Comparison of ENCODE assay signal across 25 mouse cellular contexts in genomic region chr3:142550052-142550676, GRCm38 (mm10). TPM values are rescaled to one million over a fixed set of nuclear protein-coding genes. Genes with fewer than 3 reads are reported as not detected.
DNase-seq lines count a peak whose midpoint lies in the region; ATAC-seq lines count a peak whose summit lies in the region.
"Had no signal": no experiment of that assay in that cellular context is flagged by ENCODE, and none has a peak within 500 bp of the region (broad histone marks: within the 10 kb centered on the region; RNA-seq: fewer than 3 reads in every experiment).

No protein-coding gene starts in this region.

- peak; percentile 55 for ATAC-seq in activated CD4-positive, CD25-positive, alpha-beta regulatory T cell, adult 4 months
- ATAC-seq: forebrain, embryonic 14.5 days; hindbrain, embryonic 16.5 days; intestine, embryonic 15.5 days had no signal

- DNase-seq in 416B (ENCODE audit: low read depth), result peak; percentile 61
- DNase-seq in CD4-positive, CD25-positive, alpha-beta regulatory T cell, adult 2 months (ENCODE audit: low read depth, low spot score), result peak; percentile 37
- peak; percentile 30 to 60 for DNase-seq in natural killer cell, adult 2 months (ENCODE audit: low spot score in 2 of 2)
- no peak for DNase-seq in right cerebral cortex, postnatal 14 days
- no peak for DNase-seq in thymus, postnatal 25 days
- no peak for DNase-seq in urinary bladder, adult 18-20 months (ENCODE audit: low spot score in 2 of 2)
- DNase-seq: adrenal gland, adult 8-10 months; adrenal gland, postnatal 36 days; cerebellum, adult 2 months; cerebellum, postnatal 10 days; gastrocnemius, postnatal 10 days; heart, adult 18-20 months; heart, postnatal 10 days; heart, postnatal 4 days had no signal

RNA-seq across cellular contexts. Expression of gene Gbp3, which starts 9.7 kb away (rescaled TPM):
- polyA plus RNA-seq in activated CD4-positive, CD25-positive, alpha-beta regulatory T cell, adult 4 months (2017; shearing (Covaris generic)), result 100 to 1,000 TPM in 1 of 2 experiments, 10 to 100 TPM in 1; 91.5 to 108 TPM
- polyA plus RNA-seq: erythroblast, embryonic 14.5 days had no signal

RNA-seq across cellular contexts. Expression of gene Gbp7, which starts 20.0 kb away (rescaled TPM):
- 100 to 1,000 TPM; 226 to 256 TPM for polyA plus RNA-seq in activated CD4-positive, CD25-positive, alpha-beta regulatory T cell, adult 4 months (2017; shearing (Covaris generic))
- polyA plus RNA-seq: C2C12 had no signal

RNA-seq across cellular contexts. Expression of gene Gbp2b, which starts 44.5 kb away (rescaled TPM):
- 10 to 100 TPM; 18.4 to 57.3 TPM for polyA plus RNA-seq in activated CD4-positive, CD25-positive, alpha-beta regulatory T cell, adult 4 months (2017; shearing (Covaris generic))
- polyA plus RNA-seq: cerebellum, adult 2 months; embryonic facial prominence, embryonic 11.5 days; embryonic facial prominence, embryonic 15.5 days; erythroblast, embryonic 14.5 days; forebrain, embryonic 10.5 days; forebrain, embryonic 14.5 days; heart, embryonic 10.5 days; hindbrain, embryonic 12.5 days had no signal

RNA-seq across cellular contexts. Expression of gene Gbp5, which starts 56.4 kb away (rescaled TPM):
- polyA plus RNA-seq in activated CD4-positive, CD25-positive, alpha-beta regulatory T cell, adult 4 months (2017; shearing (Covaris generic)), result 10 to 100 TPM; 10.1 to 14.4 TPM
- polyA plus RNA-seq: C2C12; embryonic facial prominence, embryonic 11.5 days; erythroblast, embryonic 14.5 days; forebrain, embryonic 10.5 days; forebrain, embryonic 14.5 days; heart, embryonic 10.5 days had no signal

Comparison
In these comparisons a context has a peak if more than half of its experiments do, and no peak if none do; other contexts are left out.
1. DNase-seq: peak in 416B (single experiment), CD4-positive, CD25-positive, alpha-beta regulatory T cell, adult 2 months (single experiment) and natural killer cell, adult 2 months (2 of 2); none in right cerebral cortex, postnatal 14 days (single experiment), thymus, postnatal 25 days (single experiment) and urinary bladder, adult 18-20 months (0 of 2).